Mouse (Mus musculus) forebrain, postnatal 0 days (tissue): ENCODE measurements at regions not wholly inside any gene's neighbourhood (a gene's known extent, or its start where the extent isn't known, plus 50 kb on each side); places are given as distances from the start of the nearest gene placed in this dataset.

Experiments used
- ATAC-seq: fragments of 200-750 bp; cut with Nextera tagmentation; 2 replicates; pipeline ENCODE4 v1.8.0; 2017; ENCODE audit warnings: mild to moderate bottlenecking, moderate library complexity
- DNase-seq: peaks from one replicate; pipeline ENCODE4 v3.0.0-alpha.2; 2015
- H3K27ac ChIP-seq: fragments of 300-500 bp; sonication (generic); 2 replicates; pipeline ENCODE4 v1.5.1; 2014; ENCODE audit warnings: low read depth, mild to moderate bottlenecking, antibody characterized with exemption, low read length, moderate library complexity, mixed read lengths
- H3K27me3 ChIP-seq: fragments of 300-500 bp; sonication (generic); 2 replicates; pipeline ENCODE4 v1.6.1; 2014; ENCODE audit warnings: mild to moderate bottlenecking, low read length, mixed read lengths; ENCODE audit not compliant: insufficient read depth
- H3K36me3 ChIP-seq: fragments of 300-500 bp; sonication (generic); 2 replicates; pipeline ENCODE4 v1.6.1; 2014; ENCODE audit warnings: mild to moderate bottlenecking, moderate library complexity; ENCODE audit not compliant: insufficient read depth
- H3K4me1 ChIP-seq: fragments of 300-500 bp; sonication (generic); 2 replicates; pipeline ENCODE4 v1.6.1; 2014; ENCODE audit warnings: antibody characterized with exemption; ENCODE audit not compliant: insufficient read depth
- H3K4me2 ChIP-seq: fragments of 300-500 bp; sonication (generic); 2 replicates; pipeline ENCODE4 v1.6.1; 2014; ENCODE audit warnings: low read depth, mild to moderate bottlenecking, moderate library complexity
- H3K4me3 ChIP-seq: fragments of 300-500 bp; sonication (generic); 2 replicates; pipeline ENCODE4 v1.5.1; 2014; ENCODE audit warnings: low read depth, low read length, mixed read lengths
- H3K9ac ChIP-seq: fragments of 300-500 bp; sonication (generic); 2 replicates; pipeline ENCODE4 v1.6.1; 2014; ENCODE audit warnings: mild to moderate bottlenecking
- H3K9me3 ChIP-seq: fragments of 300-500 bp; sonication (generic); 2 replicates; pipeline ENCODE4 v1.6.1; 2016; ENCODE audit warnings: low read length
- CTCF ChIP-seq: sonication (generic); IDR thresholded peaks from 2 replicates; pipeline ENCODE4 v1.5.1; 2016; ENCODE audit warnings: antibody characterized with exemption, control low read depth, low read depth
- WGBS: fragments of 180-500 bp; shearing (Covaris S2); extraction: QIAGEN DNeasy Blood & Tissue Kit; methylation state at CpG from one replicate; pipeline ENCODE4 v1.1.7; 2014; 5-methylcytosine and 5-hydroxymethylcytosine counted together

- H3K9me3 ChIP-seq = no peaks in the 10 kb centered on the region
- H3K4me3 ChIP-seq = no peak overlapping the region
- no peak overlapping the region for H3K4me2 ChIP-seq
- DNase-seq (no peak), ATAC-seq (no peak)
- TF ChIP-seq CTCF = no peak
- H3K27me3 ChIP-seq = no peaks in the 10 kb centered on the region
- WGBS = 90% methylated on average over 4 of the region's 4 CpGs
- no peaks in the 10 kb centered on the region for H3K36me3 ChIP-seq
- no peak overlapping the region for H3K27ac ChIP-seq
- no peak overlapping the region for H3K9ac ChIP-seq
- H3K4me1 ChIP-seq = no peaks in the 10 kb centered on the region
Observed at GRCm38 (mm10) chr15:37127170-37127569, 119.6 kb upstream of the Zfp706 start.

DNA sequence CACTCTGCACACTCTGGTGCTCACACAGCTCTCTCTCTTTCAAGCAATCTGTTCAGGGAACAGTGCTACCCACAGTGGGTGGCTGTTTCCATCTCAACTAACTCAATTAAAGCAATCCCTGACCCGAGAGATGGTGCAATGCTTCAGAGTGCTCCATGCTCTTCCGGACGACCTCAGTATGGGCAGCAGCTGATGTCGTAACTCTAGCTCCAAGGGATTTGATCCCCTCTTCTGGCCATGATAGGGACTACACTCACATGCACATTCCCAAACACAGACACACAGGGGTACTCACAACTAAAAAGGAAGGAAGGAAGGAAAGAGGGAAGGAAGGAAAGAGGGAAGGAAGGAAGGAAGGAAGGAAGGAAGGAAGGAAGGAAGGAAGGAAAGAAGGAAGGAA lies 118.2 kb upstream of the Zfp706 start:
- no peak for TF ChIP-seq CTCF
- Histone ChIP-seq H3K36me3 (no peaks in the 10 kb centered on the region), H3K9me3 (no peaks in the 10 kb centered on the region), H3K27ac (no peak overlapping the region), H3K4me3 (no peak overlapping the region), H3K9ac (no peak overlapping the region), H3K27me3 (no peaks in the 10 kb centered on the region), H3K4me1 (no peaks in the 10 kb centered on the region), H3K4me2 (no peak overlapping the region)
- no peak for ATAC-seq
- 72% methylated on average over 4 of the region's 4 CpGs for WGBS
- no peak for DNase-seq

- no peaks in the 10 kb centered on the region for H3K9me3 ChIP-seq
- DNase-seq (no peak), ATAC-seq (no peak)
- no peaks in the 10 kb centered on the region for H3K4me1 ChIP-seq
- no peaks in the 10 kb centered on the region for H3K27me3 ChIP-seq
- H3K27ac ChIP-seq = no peak overlapping the region
- H3K36me3 ChIP-seq = no peaks in the 10 kb centered on the region
- 89% methylated on average over 2 of the region's 2 CpGs for WGBS
- no peak overlapping the region for H3K4me2 ChIP-seq
- no peak overlapping the region for H3K9ac ChIP-seq
- no peak overlapping the region for H3K4me3 ChIP-seq
- TF ChIP-seq CTCF = no peak
Observed at GRCm38 (mm10) chr15:37124951-37125350, 117.4 kb upstream of the Zfp706 start.

- Histone ChIP-seq H3K27ac (no peak overlapping the region), H3K27me3 (no peaks in the 10 kb centered on the region), H3K9ac (no peak overlapping the region), H3K4me2 (no peak overlapping the region), H3K4me3 (no peak overlapping the region), H3K9me3 (no peaks in the 10 kb centered on the region), H3K36me3 (no peaks in the 10 kb centered on the region), H3K4me1 (no peaks in the 10 kb centered on the region)
- TF ChIP-seq CTCF = no peak
- ATAC-seq = no peak; the same call in 1 of the 2 replicates
- 68% methylated on average over 7 of the region's 7 CpGs for WGBS
- DNase-seq = no peak
Observed at GRCm38 (mm10) chr15:37124299-37124698, 116.7 kb upstream of the Zfp706 start.

- Histone ChIP-seq H3K4me1 (no peaks in the 10 kb centered on the region), H3K27ac (no peak overlapping the region), H3K36me3 (no peaks in the 10 kb centered on the region), H3K9ac (no peak overlapping the region), H3K27me3 (no peaks in the 10 kb centered on the region), H3K4me3 (no peak overlapping the region), H3K4me2 (no peak overlapping the region), H3K9me3 (no peaks in the 10 kb centered on the region)
- DNase-seq (peak; percentile 70), ATAC-seq (peak; percentile 42; the same call in 1 of the 2 replicates)
- TF ChIP-seq CTCF = peak; percentile 89
- WGBS = 21% methylated on average over 6 of the region's 6 CpGs
Observed at GRCm38 (mm10) chr15:37120381-37120780, 112.8 kb upstream of the Zfp706 start.

- peak; percentile 62; the same call in 1 of the 2 replicates for ATAC-seq
- 9% methylated on average over 8 of the region's 8 CpGs for WGBS
- H3K36me3 ChIP-seq = no peaks in the 10 kb centered on the region
- no peak overlapping the region for H3K27ac ChIP-seq
- DNase-seq = peak; percentile 91
- no peak overlapping the region for H3K4me3 ChIP-seq
- H3K9me3 ChIP-seq = no peaks in the 10 kb centered on the region
- H3K4me2 ChIP-seq = no peak overlapping the region
- no peak overlapping the region for H3K9ac ChIP-seq
- peak; percentile 88 for TF ChIP-seq CTCF
- no peaks in the 10 kb centered on the region for H3K27me3 ChIP-seq
- no peaks in the 10 kb centered on the region for H3K4me1 ChIP-seq
Observed at GRCm38 (mm10) chr15:37114119-37114518, 106.5 kb upstream of the Zfp706 start.

DNA sequence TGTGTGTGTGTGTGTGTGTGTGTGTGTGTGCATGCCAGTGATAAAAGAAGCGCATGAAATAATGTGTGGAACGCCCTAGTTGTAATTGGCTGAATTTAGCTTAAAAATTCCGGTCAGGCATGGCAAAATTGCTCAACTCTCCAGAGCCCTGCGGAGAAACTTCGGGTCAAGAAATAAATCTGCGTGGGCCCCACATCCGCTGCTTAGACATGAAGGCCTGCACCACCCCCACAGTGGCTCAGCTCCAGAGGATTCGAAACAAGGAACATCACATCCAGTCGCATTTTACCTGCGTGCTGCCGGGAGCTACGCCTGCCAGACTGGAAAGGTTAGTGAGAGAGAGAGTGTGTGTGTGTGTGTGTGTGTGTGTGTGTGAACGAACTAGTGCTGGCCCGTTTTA lies 102.9 kb upstream of the Zfp706 start:
- ATAC-seq (no peak), DNase-seq (no peak)
- no peak overlapping the region for H3K4me3 ChIP-seq
- H3K27ac ChIP-seq = no peak overlapping the region
- H3K9me3 ChIP-seq = no peaks in the 10 kb centered on the region
- TF ChIP-seq CTCF = no peak
- 94% methylated on average over 14 of the region's 14 CpGs for WGBS
- H3K4me1 ChIP-seq = no peaks in the 10 kb centered on the region
- no peak overlapping the region for H3K9ac ChIP-seq
- no peaks in the 10 kb centered on the region for H3K36me3 ChIP-seq
- H3K4me2 ChIP-seq = no peak overlapping the region
- no peaks in the 10 kb centered on the region for H3K27me3 ChIP-seq
